Mouse (Mus musculus): ENCODE measurements around the gene Agk. TPM values are rescaled to one million over a fixed set of nuclear protein-coding genes. Genes with fewer than 3 reads are reported as not detected.
A peak's percentile ranks its signal among the peaks of the same experiment; 100 is the strongest.

Gene Agk
- polyA plus RNA-seq, 1 experiment from 2014 or later: 64.0 TPM

DNA sequence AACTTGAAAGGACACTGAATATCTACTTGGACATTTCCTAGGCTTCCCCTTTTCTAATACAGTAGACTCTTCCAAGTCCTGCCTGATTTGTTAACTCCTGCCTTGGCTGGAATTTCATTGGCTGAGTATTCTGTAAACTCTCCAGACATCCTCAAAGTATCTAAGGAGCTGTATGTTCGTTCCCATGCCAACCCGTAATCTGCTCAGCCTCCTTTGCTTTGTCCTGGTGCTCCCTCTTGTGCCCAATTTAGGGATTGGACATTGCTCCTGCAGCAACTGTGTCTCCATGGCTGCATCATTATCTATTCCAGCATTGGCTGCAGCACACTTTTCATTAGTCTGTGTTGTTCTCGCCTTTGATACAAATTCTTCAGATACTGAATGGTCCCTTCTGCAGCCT lies 68.2 kb downstream of the Agk start:
- H3K9ac ChIP-seq (replicated peaks; ENCODE audit: low read depth, low read length): no peak overlapping the region
- peaks cover 7% of the 10 kb centered on the region for H3K4me1 ChIP-seq (replicated peaks; ENCODE audit: control insufficient read depth, insufficient read depth, low read length)
- no peak overlapping the region for H3K27ac ChIP-seq (ENCODE audit: low read length)
- H3K4me3 ChIP-seq (replicated peaks; ENCODE audit: low read length): no peak overlapping the region
- H3K9me3 ChIP-seq (ENCODE audit: control insufficient read depth, low read length): no peaks in the 10 kb centered on the region
- no peak overlapping the region; the same call in 1 of the 2 replicates for H3K4me2 ChIP-seq (ENCODE audit: low read length)
- peaks cover 3% of the 10 kb centered on the region; the same call in 1 of the 2 replicates for H3K36me3 ChIP-seq (ENCODE audit: control insufficient read depth, insufficient read depth)
- no peaks in the 10 kb centered on the region for H3K27me3 ChIP-seq (replicated peaks; ENCODE audit: control insufficient read depth, insufficient read depth, low read length)
- peak; percentile 97 for ATAC-seq
- 2% methylated on average over 3 of the region's 3 CpGs for WGBS

DNA sequence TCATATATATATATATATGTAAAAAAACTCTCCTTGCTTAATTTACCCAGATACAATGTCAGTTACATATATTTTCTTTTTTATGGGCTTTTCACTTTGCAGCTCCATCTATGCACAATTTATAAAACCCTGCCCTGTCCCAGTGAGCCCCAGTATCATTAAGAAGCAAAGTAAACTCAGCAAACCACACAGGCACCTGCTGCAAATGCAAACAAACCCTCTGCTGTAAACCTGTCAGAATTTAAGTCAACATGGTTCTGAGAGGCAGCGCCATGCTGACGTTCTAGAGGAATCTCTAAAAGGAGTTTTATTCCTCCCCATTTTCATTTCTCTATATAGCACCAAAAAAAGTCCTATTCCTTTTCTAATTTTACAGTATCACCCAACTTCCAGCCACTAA lies 77.1 kb downstream of the Agk start:
- peaks cover 43% of the 10 kb centered on the region for H3K36me3 ChIP-seq (ENCODE audit: control insufficient read depth, insufficient read depth)

DNA sequence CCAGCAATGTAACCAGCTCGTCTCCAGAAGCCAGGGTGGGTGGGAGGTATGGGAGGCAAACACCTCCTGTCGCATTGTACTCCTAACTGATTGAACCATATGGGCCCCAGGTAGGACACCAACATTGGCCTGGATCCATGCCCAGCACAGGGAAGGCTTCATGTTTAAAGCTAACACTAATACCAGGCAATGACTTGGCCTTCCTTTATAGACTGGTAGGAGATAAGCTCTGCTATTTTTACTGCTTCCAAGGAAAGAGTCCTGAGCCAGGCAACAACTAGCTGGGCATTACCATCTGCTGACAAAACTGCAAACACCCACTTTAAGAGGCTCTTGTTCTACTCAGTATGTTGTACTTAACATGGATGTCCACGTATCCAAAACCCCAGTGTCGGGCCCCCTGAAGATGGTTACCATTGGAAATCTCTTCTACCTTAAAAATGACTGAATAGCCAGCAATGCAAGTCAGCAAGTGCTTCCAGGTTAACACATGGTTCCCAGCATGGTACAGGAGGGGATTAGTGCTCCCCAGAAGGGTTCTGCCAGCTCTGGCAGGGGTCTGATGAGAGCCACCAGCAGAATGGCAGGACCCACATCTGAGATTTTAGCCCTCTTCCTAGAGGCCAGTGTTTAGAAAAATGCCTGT lies 78.8 kb downstream of the Agk start:
- ATAC-seq: no peak
- 90% methylated on average over 4 of the region's 4 CpGs for WGBS
- peaks cover 52% of the 10 kb centered on the region for H3K36me3 ChIP-seq (ENCODE audit: control insufficient read depth, insufficient read depth)
- H3K27me3 ChIP-seq (replicated peaks; ENCODE audit: control insufficient read depth, insufficient read depth, low read length): no peaks in the 10 kb centered on the region
- no peak overlapping the region for H3K27ac ChIP-seq (ENCODE audit: low read length)
- H3K9me3 ChIP-seq (ENCODE audit: control insufficient read depth, low read length): no peaks in the 10 kb centered on the region
- no peak overlapping the region for H3K4me2 ChIP-seq (ENCODE audit: low read length)
- no peak overlapping the region for H3K4me3 ChIP-seq (replicated peaks; ENCODE audit: low read length)
- no peaks in the 10 kb centered on the region for H3K4me1 ChIP-seq (replicated peaks; ENCODE audit: control insufficient read depth, insufficient read depth, low read length)
- H3K9ac ChIP-seq (replicated peaks; ENCODE audit: low read depth, low read length): no peak overlapping the region

More for the DNA sequence above, 77.1 kb downstream of the Agk start:
- no peak overlapping the region for H3K4me2 ChIP-seq (ENCODE audit: low read length)
- H3K27ac ChIP-seq (ENCODE audit: low read length): no peak overlapping the region
- 100% methylated on average over 2 of the region's 2 CpGs for WGBS
- no peak overlapping the region for H3K4me3 ChIP-seq (replicated peaks; ENCODE audit: low read length)
- no peaks in the 10 kb centered on the region for H3K9me3 ChIP-seq (ENCODE audit: control insufficient read depth, low read length)
- H3K27me3 ChIP-seq (replicated peaks; ENCODE audit: control insufficient read depth, insufficient read depth, low read length): no peaks in the 10 kb centered on the region
- no peak overlapping the region for H3K9ac ChIP-seq (replicated peaks; ENCODE audit: low read depth, low read length)
- no peaks in the 10 kb centered on the region for H3K4me1 ChIP-seq (replicated peaks; ENCODE audit: control insufficient read depth, insufficient read depth, low read length)
- ATAC-seq: no peak

DNA sequence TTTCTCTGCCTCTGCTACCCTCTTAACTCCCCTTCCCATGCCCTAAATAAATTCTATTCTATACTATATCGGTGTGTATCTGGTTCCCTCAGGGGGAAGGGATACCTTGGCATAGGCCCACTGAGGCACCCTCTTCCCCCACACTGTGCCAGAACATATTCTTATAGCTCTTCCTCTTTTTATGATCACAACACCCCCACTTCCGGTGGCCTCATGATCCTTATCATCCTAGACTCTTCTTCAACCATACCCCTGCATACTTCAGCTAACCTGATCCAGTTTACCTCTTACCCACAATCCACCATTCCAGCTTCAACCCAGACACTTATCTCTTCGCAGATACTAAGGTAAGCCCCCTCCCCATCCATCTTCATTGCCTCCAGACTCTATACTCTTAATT lies 86.1 kb downstream of the Agk start:
- Histone ChIP-seq H3K27ac (ENCODE audit: low read length) (no peak overlapping the region), H3K9me3 (ENCODE audit: control insufficient read depth, low read length) (no peaks in the 10 kb centered on the region), H3K36me3 (ENCODE audit: control insufficient read depth, insufficient read depth) (peaks cover 25% of the 10 kb centered on the region), H3K27me3 (replicated peaks; ENCODE audit: control insufficient read depth, insufficient read depth, low read length) (no peaks in the 10 kb centered on the region), H3K9ac (replicated peaks; ENCODE audit: low read depth, low read length) (no peak overlapping the region), H3K4me1 (replicated peaks; ENCODE audit: control insufficient read depth, insufficient read depth, low read length) (no peaks in the 10 kb centered on the region), H3K4me3 (replicated peaks; ENCODE audit: low read length) (no peak overlapping the region), H3K4me2 (ENCODE audit: low read length) (no peak overlapping the region)
- no peak for ATAC-seq
- WGBS: 91% methylated on average over 3 of the region's 3 CpGs

DNA sequence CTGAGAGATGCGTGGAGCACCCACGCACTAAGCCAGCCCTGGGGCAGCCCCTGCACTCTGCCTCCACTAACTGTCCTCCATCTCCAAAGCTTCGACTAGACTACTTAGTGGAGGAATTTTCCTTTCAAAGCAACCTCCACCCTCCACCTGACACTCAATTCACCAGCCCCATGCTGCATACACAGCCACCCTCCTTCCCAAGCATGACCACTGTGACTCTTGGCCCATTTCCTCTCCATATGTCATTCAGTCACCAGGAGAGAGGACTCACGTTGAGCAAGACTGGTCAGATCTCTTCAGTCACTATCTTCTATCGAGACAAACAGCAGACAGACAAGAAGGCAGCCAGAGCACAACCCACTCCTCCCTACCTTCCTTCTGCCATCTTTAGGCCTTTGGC lies 88.1 kb downstream of the Agk start:
- Histone ChIP-seq H3K4me3 (replicated peaks; ENCODE audit: low read length) (no peak overlapping the region), H3K27me3 (replicated peaks; ENCODE audit: control insufficient read depth, insufficient read depth, low read length) (no peaks in the 10 kb centered on the region), H3K4me2 (ENCODE audit: low read length) (no peak overlapping the region), H3K36me3 (ENCODE audit: control insufficient read depth, insufficient read depth) (peaks cover 7% of the 10 kb centered on the region; the same call in 1 of the 2 replicates), H3K4me1 (replicated peaks; ENCODE audit: control insufficient read depth, insufficient read depth, low read length) (no peaks in the 10 kb centered on the region), H3K9ac (replicated peaks; ENCODE audit: low read depth, low read length) (no peak overlapping the region), H3K27ac (ENCODE audit: low read length) (no peak overlapping the region), H3K9me3 (ENCODE audit: control insufficient read depth, low read length) (no peaks in the 10 kb centered on the region)
- WGBS: 91% methylated on average over 5 of the region's 5 CpGs
- no peak for ATAC-seq

DNA sequence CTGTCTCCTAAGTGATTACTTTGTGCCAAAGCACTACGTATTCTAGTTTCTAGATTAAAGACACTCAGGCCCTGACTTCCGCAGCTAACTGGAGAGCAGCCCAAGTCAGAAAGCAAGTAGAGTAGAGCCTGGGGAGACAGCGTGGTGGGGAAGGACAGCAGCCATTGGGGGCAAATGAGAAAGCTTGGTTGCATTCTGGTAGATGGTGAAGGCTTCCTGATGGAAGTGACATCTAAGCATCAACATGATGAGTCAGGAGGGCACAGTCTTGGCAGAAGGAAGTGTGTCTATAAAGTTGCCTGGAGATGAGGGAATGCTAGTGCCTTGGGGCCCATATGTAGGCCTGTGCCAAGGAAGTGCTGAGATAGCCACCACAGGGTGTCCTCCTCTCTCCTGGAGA lies 88.6 kb downstream of the Agk start:
- Histone ChIP-seq H3K36me3 (ENCODE audit: control insufficient read depth, insufficient read depth) (peaks cover 3% of the 10 kb centered on the region; the same call in 1 of the 2 replicates), H3K4me1 (replicated peaks; ENCODE audit: control insufficient read depth, insufficient read depth, low read length) (no peaks in the 10 kb centered on the region), H3K9ac (replicated peaks; ENCODE audit: low read depth, low read length) (no peak overlapping the region), H3K4me2 (ENCODE audit: low read length) (no peak overlapping the region), H3K27me3 (replicated peaks; ENCODE audit: control insufficient read depth, insufficient read depth, low read length) (no peaks in the 10 kb centered on the region), H3K9me3 (ENCODE audit: control insufficient read depth, low read length) (no peaks in the 10 kb centered on the region), H3K27ac (ENCODE audit: low read length) (no peak overlapping the region), H3K4me3 (replicated peaks; ENCODE audit: low read length) (no peak overlapping the region)
- ATAC-seq: no peak
- 93% methylated on average over 3 of the region's 3 CpGs for WGBS

DNA sequence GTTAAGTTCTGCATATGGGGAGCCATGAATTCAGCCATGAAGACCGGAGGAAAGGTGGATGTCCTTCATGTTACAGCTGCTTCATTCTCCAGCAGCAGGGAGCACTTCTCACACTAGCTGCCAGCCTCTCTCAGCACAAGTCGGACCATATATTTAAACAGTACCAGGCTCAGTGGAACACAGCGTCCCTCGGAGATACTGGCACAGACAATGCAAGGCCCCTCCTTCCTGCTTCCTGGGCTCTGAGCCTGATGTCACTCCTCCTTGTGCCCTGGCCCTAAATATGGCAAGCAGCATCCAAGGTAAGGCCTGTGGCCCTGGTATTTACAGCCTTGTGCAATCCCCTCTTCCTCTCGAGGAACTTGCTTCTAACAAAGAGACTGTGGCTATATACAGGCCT lies 90.8 kb downstream of the Agk start:
- Histone ChIP-seq H3K4me2 (ENCODE audit: low read length) (no peak overlapping the region), H3K4me3 (replicated peaks; ENCODE audit: low read length) (no peak overlapping the region), H3K9ac (replicated peaks; ENCODE audit: low read depth, low read length) (no peak overlapping the region), H3K9me3 (ENCODE audit: control insufficient read depth, low read length) (no peaks in the 10 kb centered on the region), H3K36me3 (ENCODE audit: control insufficient read depth, insufficient read depth) (peaks cover 5% of the 10 kb centered on the region; the same call in 1 of the 2 replicates), H3K27ac (ENCODE audit: low read length) (no peak overlapping the region), H3K4me1 (replicated peaks; ENCODE audit: control insufficient read depth, insufficient read depth, low read length) (no peaks in the 10 kb centered on the region), H3K27me3 (replicated peaks; ENCODE audit: control insufficient read depth, insufficient read depth, low read length) (no peaks in the 10 kb centered on the region)
- WGBS: 76% methylated on average over 5 of the region's 5 CpGs
- no peak for ATAC-seq

DNA sequence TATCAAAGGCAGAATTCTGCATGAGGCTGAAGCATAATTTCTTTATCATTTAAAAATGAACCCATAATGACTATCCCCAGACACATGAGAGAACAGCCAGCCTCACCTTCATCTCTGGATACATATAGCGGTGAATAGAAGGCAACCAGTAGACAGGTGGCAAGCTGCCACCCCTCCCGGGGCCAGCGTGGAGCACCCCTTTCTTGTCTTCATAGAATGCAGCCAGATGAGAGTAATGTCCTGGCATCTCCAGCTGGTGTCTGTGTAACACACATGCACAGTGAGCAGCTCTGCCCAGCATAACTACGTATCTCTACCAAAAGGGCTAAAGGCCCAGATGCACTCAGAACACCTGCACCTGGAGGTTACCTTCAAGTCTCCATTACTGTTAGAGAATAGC lies 93.4 kb downstream of the Agk start:
- ATAC-seq: no peak
- 79% methylated on average over 4 of the region's 4 CpGs for WGBS
- H3K9me3 ChIP-seq (ENCODE audit: control insufficient read depth, low read length): no peaks in the 10 kb centered on the region
- H3K9ac ChIP-seq (replicated peaks; ENCODE audit: low read depth, low read length): no peak overlapping the region
- H3K4me2 ChIP-seq (ENCODE audit: low read length): no peak overlapping the region
- no peak overlapping the region for H3K4me3 ChIP-seq (replicated peaks; ENCODE audit: low read length)
- H3K27me3 ChIP-seq (replicated peaks; ENCODE audit: control insufficient read depth, insufficient read depth, low read length): no peaks in the 10 kb centered on the region
- H3K4me1 ChIP-seq (replicated peaks; ENCODE audit: control insufficient read depth, insufficient read depth, low read length): peaks cover under 1% of the 10 kb centered on the region; the same call in 1 of the 2 replicates
- peaks cover 7% of the 10 kb centered on the region; the same call in 1 of the 2 replicates for H3K36me3 ChIP-seq (ENCODE audit: control insufficient read depth, insufficient read depth)
- no peak overlapping the region for H3K27ac ChIP-seq (ENCODE audit: low read length)

DNA sequence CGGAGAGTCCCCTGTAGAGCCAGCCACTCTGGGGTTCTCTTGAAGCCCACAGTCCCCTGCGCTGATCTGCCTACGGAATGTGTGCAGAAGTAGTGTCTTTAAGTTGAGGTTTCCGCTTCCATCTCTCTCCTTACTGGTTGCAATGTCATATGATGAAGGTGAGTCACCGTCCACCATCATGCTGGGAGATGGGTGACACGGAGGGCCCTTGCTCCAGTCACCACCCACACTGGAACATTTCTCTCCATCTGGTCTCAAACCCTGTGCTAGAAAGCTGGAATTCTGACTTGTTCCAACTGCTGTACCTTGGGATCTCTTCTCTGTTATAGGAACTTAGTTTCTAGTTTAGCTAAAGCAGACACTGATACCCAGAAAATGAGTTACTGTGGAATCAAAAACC lies 96.1 kb downstream of the Agk start:
- H3K9me3 ChIP-seq (ENCODE audit: control insufficient read depth, low read length): no peaks in the 10 kb centered on the region
- 98% methylated on average over 6 of the region's 6 CpGs for WGBS
- H3K4me1 ChIP-seq (replicated peaks; ENCODE audit: control insufficient read depth, insufficient read depth, low read length): peaks cover 3% of the 10 kb centered on the region; the same call in 1 of the 2 replicates
- ATAC-seq: no peak
- no peak overlapping the region for H3K27ac ChIP-seq (ENCODE audit: low read length)
- H3K9ac ChIP-seq (replicated peaks; ENCODE audit: low read depth, low read length): no peak overlapping the region
- H3K4me3 ChIP-seq (replicated peaks; ENCODE audit: low read length): no peak overlapping the region
- H3K4me2 ChIP-seq (ENCODE audit: low read length): no peak overlapping the region
- no peaks in the 10 kb centered on the region for H3K27me3 ChIP-seq (replicated peaks; ENCODE audit: control insufficient read depth, insufficient read depth, low read length)
- 0 out of 2 replicates have a peak, but pooled peaks cover 5% of the 10 kb centered on the region for H3K36me3 ChIP-seq (ENCODE audit: control insufficient read depth, insufficient read depth)
